Mouse (Mus musculus) liver, embryonic 14.5 days (tissue): ENCODE measurements around the gene Phf24. TPM values are rescaled to one million over a fixed set of nuclear protein-coding genes. Genes with fewer than 3 reads are reported as not detected.
A peak's percentile ranks its signal among the peaks of the same experiment; 100 is the strongest.

Source experiments
- ATAC-seq: fragments of 200-750 bp; cut with Nextera tagmentation; 2 replicates; pipeline ENCODE4 v1.8.0; 2017; ENCODE audit warnings: moderate number of reproducible peaks, mild to moderate bottlenecking, moderate library complexity; ENCODE audit not compliant: insufficient read depth
- DNase-seq, 3 experiments: peaks; one replicate each; pipeline ENCODE4 v3.0.0-alpha.2; 2012 to 2013; ENCODE audit warnings: low read depth in 3 of 3, low spot score in 3 of 3
- H3K27ac ChIP-seq: fragments of 300-500 bp; sonication (generic); 2 replicates; pipeline ENCODE4 v1.5.1; 2014; ENCODE audit warnings: moderate library complexity, mild to moderate bottlenecking, control low read depth, inconsistent platforms
- H3K27me3 ChIP-seq: fragments of 300-500 bp; sonication (generic); 2 replicates; pipeline ENCODE4 v1.6.1; 2014; ENCODE audit warnings: mild to moderate bottlenecking, low read length, moderate library complexity; ENCODE audit not compliant: control insufficient read depth, insufficient read depth
- H3K36me3 ChIP-seq: fragments of 300-500 bp; sonication (generic); replicated peaks from 2 replicates; pipeline ENCODE4 v1.6.1; 2014; ENCODE audit warnings: low read depth; ENCODE audit not compliant: control insufficient read depth, insufficient read depth
- H3K4me1 ChIP-seq, 2 experiments: fragments of 200-500 bp in 1 of 2; fragments of 300-500 bp in 1 of 2; sonication (generic) in 1 of 2; replicated peaks; 2 replicates each; pipeline ENCODE4 v1.6.1; 2012 to 2014; ENCODE audit warnings: antibody characterized with exemption in 1 of 2, inconsistent platforms in 1 of 2, low read length in 1 of 2; ENCODE audit not compliant: control insufficient read depth in 2 of 2, insufficient read depth in 2 of 2
- H3K4me2 ChIP-seq: fragments of 300-500 bp; sonication (generic); 2 replicates; pipeline ENCODE4 v1.6.1; 2014; ENCODE audit warnings: low read depth, mild to moderate bottlenecking, control low read depth, moderate library complexity
- H3K4me3 ChIP-seq, 2 experiments: fragments of 200-500 bp in 1 of 2; fragments of 300-500 bp in 1 of 2; sonication (generic) in 1 of 2; 2 replicates each; pipeline ENCODE4 v1.5.1; 2012 to 2014; ENCODE audit warnings: low read depth in 2 of 2, low read length in 2 of 2, mild to moderate bottlenecking in 2 of 2, control low read depth in 1 of 2, inconsistent platforms in 1 of 2, moderate library complexity in 1 of 2; ENCODE audit not compliant: insufficient read depth in 1 of 2
- H3K9ac ChIP-seq: fragments of 300-500 bp; sonication (generic); replicated peaks from 2 replicates; pipeline ENCODE4 v1.6.1; 2014; ENCODE audit warnings: mild to moderate bottlenecking, control low read depth, moderate library complexity
- H3K9me3 ChIP-seq: fragments of 300-500 bp; sonication (generic); 2 replicates; pipeline ENCODE4 v1.6.1; 2016; ENCODE audit warnings: low read length, mixed read lengths; ENCODE audit not compliant: control insufficient read depth
- CTCF ChIP-seq: IDR thresholded peaks from 2 replicates; pipeline ENCODE4 v1.5.1; 2016; ENCODE audit warnings: antibody characterized with exemption, low read depth, control low read depth
- EP300 ChIP-seq: IDR thresholded peaks from 2 replicates; pipeline ENCODE4 v1.6.1; 2016; ENCODE audit warnings: antibody characterized with exemption, low read depth
- WGBS: fragments of 180-500 bp; shearing (Covaris S2); extraction: QIAGEN DNeasy Blood & Tissue Kit; methylation state at CpG from one replicate; pipeline ENCODE4 v1.1.7; 2014; ENCODE audit not compliant: insufficient replicate concordance; 5-methylcytosine and 5-hydroxymethylcytosine counted together
- polyA plus RNA-seq, 2 experiments: library from polyadenylated mRNA; depleted of rRNA in 1 of 2; stranded (reverse) in 1 of 2; unstranded in 1 of 2; fragments of >200 nt; fragmentation: Nextera tagmentation in 1 of 2; extraction: Ambion mirVana in 1 of 2; gene quantifications; 2 replicates each; pipeline versions ENCODE4 v1.2.1 to v1.2.3; 2012 to 2014

The Phf24 gene
- polyA plus RNA-seq, 2 experiments: 0.12 to 0.14 TPM

DNA sequence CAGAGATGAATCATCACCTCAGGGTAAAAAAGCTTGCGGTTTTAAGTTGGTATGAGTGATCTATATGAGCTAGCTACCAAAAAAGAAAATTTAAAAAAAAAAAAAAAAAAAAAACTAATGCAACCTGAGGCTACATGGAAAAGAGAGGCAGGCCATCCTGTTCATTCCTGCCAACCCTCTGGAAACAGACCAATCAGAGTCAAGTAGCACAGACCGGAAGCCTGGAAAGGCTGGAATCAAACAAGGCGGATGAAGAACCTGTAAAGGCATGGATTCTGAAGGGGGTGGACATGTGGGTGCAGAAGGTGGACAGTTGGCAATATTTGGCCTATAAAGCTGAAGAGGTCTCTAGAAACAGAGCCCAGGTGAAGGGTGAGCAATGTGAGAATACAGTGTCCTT, 29.0 kb downstream of the Phf24 start:
- DNase-seq (no peak), ATAC-seq (no peak)
- no peak overlapping the region for H3K4me2 ChIP-seq
- H3K27me3 ChIP-seq: peaks cover 32% of the 10 kb centered on the region
- TF ChIP-seq EP300 (no peak), CTCF (no peak)
- no peaks in the 10 kb centered on the region for H3K9me3 ChIP-seq
- H3K9ac ChIP-seq: no peak overlapping the region
- H3K27ac ChIP-seq: no peak overlapping the region
- 65% methylated on average over 3 of the region's 3 CpGs for WGBS
- no peaks in the 10 kb centered on the region for H3K36me3 ChIP-seq
- H3K4me1 ChIP-seq: peaks cover 0 to 2% of the 10 kb centered on the region in 2 experiments; a peak in 1 of 4 replicates
- H3K4me3 ChIP-seq: no peak overlapping the region

DNA sequence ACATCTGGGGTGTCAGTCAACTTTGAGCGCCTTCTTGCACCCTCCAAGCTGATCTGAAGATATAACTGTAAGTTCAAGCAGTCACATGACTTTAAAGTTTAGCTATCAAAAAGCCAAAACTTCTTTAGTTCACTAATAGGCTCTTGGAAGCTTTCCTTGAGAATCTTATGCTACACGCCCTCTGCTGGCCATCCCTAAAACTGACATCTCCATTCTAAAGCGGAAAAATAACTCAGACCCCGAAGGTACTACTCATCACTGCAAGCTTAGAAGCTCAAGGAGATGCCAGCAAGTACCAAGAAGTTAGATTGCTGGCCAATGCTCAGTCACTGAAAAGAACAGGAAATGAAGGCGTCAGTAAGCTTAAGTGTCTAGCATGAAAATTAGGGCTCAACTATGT, 29.5 kb downstream of the Phf24 start:
- Histone ChIP-seq H3K4me2 (no peak overlapping the region), H3K4me1 (peaks cover 0 to 2% of the 10 kb centered on the region in 2 experiments; a peak in 1 of 4 replicates), H3K9ac (no peak overlapping the region), H3K27me3 (peaks cover 34% of the 10 kb centered on the region), H3K27ac (no peak overlapping the region), H3K9me3 (no peaks in the 10 kb centered on the region), H3K36me3 (no peaks in the 10 kb centered on the region), H3K4me3 (no peak overlapping the region)
- 5% methylated on average over 5 of the region's 5 CpGs for WGBS
- ATAC-seq (no peak), DNase-seq (peak in 2 of 3 experiments; percentile 26 to 37)
- TF ChIP-seq EP300 (no peak), CTCF (peak; percentile 71)

DNA sequence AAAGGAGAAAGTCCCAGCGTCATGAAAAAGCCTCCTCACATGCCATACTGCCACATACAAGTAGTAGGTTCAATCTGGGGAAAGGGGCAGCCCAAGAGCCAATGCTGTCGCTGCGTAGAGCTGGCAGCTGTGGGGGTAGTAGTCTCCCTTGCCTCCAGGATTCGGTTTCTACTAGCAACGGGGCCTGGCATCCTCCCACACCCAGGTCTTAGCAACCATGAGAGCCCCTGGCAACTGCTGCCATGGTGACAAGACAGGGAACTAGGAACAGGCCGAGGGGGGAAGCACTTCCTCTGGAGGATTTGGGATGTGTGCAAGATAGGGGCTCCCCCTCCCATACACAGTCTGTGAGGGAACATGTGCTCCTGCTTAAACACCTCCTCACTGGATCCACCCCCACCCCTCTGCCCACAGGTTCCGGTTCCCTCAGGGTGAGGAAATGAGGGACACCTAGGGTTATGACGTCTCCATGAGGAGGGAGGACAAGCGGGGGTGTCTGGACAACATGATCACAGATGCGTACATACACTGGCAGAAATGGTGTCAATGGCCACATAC, 30.4 kb downstream of the Phf24 start:
- no peak overlapping the region for H3K4me3 ChIP-seq
- 42% methylated on average over 10 of the region's 10 CpGs for WGBS
- H3K4me1 ChIP-seq: peaks cover 0 to 2% of the 10 kb centered on the region in 2 experiments; a peak in 1 of 4 replicates
- H3K36me3 ChIP-seq: no peaks in the 10 kb centered on the region
- DNase-seq: no peak
- H3K27ac ChIP-seq: no peak overlapping the region
- ATAC-seq: no peak
- TF ChIP-seq EP300: no peak
- TF ChIP-seq CTCF: no peak
- no peaks in the 10 kb centered on the region for H3K9me3 ChIP-seq
- H3K4me2 ChIP-seq: no peak overlapping the region
- H3K9ac ChIP-seq: no peak overlapping the region
- peaks cover 34% of the 10 kb centered on the region for H3K27me3 ChIP-seq

DNA sequence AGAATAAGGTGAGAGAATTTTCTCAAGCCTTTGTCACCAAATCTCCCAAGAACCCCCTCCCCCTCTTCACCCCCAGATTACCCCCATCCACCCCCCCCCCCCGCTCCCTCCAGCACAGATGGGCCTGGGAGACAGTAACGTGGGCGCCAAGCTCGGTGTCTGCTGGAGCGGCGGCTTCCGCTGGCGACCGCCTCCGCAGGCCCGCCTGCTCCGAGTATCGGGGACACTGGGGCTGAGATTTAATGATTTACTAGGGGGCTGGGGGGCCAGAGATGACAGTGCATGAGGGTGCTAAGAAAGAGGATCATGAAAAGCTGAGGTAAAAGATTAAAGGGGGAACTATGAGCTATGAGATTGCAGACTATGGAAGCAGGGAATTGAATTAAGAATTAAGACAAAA, 32.1 kb downstream of the Phf24 start:
- TF ChIP-seq CTCF: no peak
- ATAC-seq: no peak
- no peaks in the 10 kb centered on the region for H3K9me3 ChIP-seq
- H3K27me3 ChIP-seq: peaks cover 34% of the 10 kb centered on the region
- WGBS: 28% methylated on average over 13 of the region's 13 CpGs
- peaks cover 0 to 2% of the 10 kb centered on the region in 2 experiments; a peak in 1 of 4 replicates for H3K4me1 ChIP-seq
- DNase-seq: no peak
- H3K27ac ChIP-seq: no peak overlapping the region
- H3K4me2 ChIP-seq: no peak overlapping the region
- no peaks in the 10 kb centered on the region for H3K36me3 ChIP-seq
- no peak overlapping the region for H3K9ac ChIP-seq
- H3K4me3 ChIP-seq: no peak overlapping the region

DNA sequence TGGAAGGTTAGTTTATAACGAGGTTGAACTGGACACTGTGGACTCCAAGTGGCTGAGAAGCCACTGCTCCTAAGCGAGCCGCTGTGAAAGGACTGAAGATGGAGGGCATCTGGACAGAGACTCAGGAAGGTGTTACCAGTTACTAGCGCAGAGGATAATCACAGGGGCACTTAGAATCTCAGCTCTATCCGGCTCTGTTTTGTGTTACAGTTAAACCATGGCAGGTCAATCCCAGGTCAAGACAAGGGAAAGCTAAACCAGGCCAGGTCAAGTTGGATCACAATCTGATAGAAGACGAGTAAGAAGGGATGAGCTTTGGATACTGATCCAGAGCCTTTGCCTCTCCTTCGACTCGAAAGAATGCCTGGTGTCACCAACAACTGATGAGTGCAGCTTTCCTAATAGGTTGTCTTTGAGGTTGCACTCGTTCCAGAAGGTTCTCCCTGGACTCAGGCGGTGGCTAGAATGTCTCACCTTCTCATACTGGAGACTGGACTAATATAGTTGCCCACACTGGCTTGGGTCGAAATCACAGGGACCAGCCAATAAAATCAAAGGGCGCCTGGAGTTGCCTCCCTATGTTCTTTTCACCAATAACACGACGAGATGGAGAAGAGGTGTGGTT, 32.7 kb downstream of the Phf24 start:
- H3K27me3 ChIP-seq: peaks cover 34% of the 10 kb centered on the region
- no peak overlapping the region for H3K27ac ChIP-seq
- H3K4me3 ChIP-seq: no peak overlapping the region
- no peak for TF ChIP-seq EP300
- no peak for TF ChIP-seq CTCF
- peaks cover 0 to 2% of the 10 kb centered on the region in 2 experiments; a peak in 1 of 4 replicates for H3K4me1 ChIP-seq
- DNase-seq (no peak), ATAC-seq (no peak)
- 11% methylated on average over 14 of the region's 14 CpGs for WGBS
- H3K36me3 ChIP-seq: no peaks in the 10 kb centered on the region
- H3K4me2 ChIP-seq: peak overlapping the region; percentile 76
- no peak overlapping the region for H3K9ac ChIP-seq
- H3K9me3 ChIP-seq: no peaks in the 10 kb centered on the region
